Comparison of ENCODE assay signal across 8 mouse cellular contexts in the genomic region with DNA sequence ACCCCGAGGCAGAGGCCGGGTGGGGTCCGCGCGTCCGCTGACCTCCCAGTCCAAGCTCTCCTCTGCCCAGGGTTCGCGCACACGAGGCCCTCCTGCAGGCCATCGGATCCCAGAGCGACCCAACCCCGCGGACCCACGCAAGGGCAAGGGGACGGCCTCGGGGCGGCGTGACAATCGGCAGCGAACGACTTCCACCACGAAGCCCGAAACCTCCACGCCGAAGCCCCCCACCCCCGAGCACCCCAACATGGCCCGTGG. TPM values are rescaled to one million over a fixed set of nuclear protein-coding genes. Genes with fewer than 3 reads are reported as not detected.
DNase-seq lines count a peak whose midpoint lies in the region; ATAC-seq and TF ChIP-seq lines count a peak whose summit lies in the region.

No protein-coding gene starts in this region.

- peak overlapping the region; percentile 98 for H3K4me2 ChIP-seq in intestine, postnatal 0 days (replicated peaks; ENCODE audit: low read depth)
- peak overlapping the region; percentile 80 for H3K4me2 ChIP-seq in neural tube, embryonic 15.5 days

- peaks cover 43% of the 10 kb centered on the region for H3K36me3 ChIP-seq in erythroblast, embryonic 14.5 days (ENCODE audit: control insufficient read depth)
- H3K36me3 ChIP-seq in intestine, postnatal 0 days (ENCODE audit: control insufficient read depth, insufficient read depth) = no peaks in the 10 kb centered on the region
- H3K36me3 ChIP-seq in neural tube, embryonic 15.5 days = no peaks in the 10 kb centered on the region

- H3K27me3 ChIP-seq in erythroblast, embryonic 14.5 days (ENCODE audit: control insufficient read depth) = peaks cover 42% of the 10 kb centered on the region
- H3K27me3 ChIP-seq in intestine, postnatal 0 days (replicated peaks; ENCODE audit: control insufficient read depth, insufficient read depth, low read length) = peaks cover 11% of the 10 kb centered on the region; the same call in 1 of the 2 replicates
- peaks cover 19% of the 10 kb centered on the region for H3K27me3 ChIP-seq in neural tube, embryonic 15.5 days (replicated peaks)

- TF ChIP-seq POLR2A in lung, adult 2 months (IDR thresholded peaks at IDR 0.05; ENCODE audit: borderline replicate concordance, extremely low read depth, low read depth, low read length) = no peak

- no peak for DNase-seq in lung, adult 2 months
- no peak for DNase-seq in lung, postnatal 25 days (ENCODE audit: low spot score)
- DNase-seq in T-cell, adult 2 months (ENCODE audit: low spot score) = no peak
- DNase-seq in right cerebral cortex, postnatal 10 days (ENCODE audit: low spot score in 2 of 2) = no peak
- DNase-seq in urinary bladder, adult 2 months (ENCODE audit: low spot score) = no peak

- WGBS in lung, adult 2 months = 3% methylated on average over 27 of the region's 27 CpGs
- 6% methylated on average over 27 of the region's 27 CpGs for WGBS in intestine, postnatal 0 days
- 13% methylated on average over 27 of the region's 27 CpGs for WGBS in neural tube, embryonic 15.5 days

- H3K4me1 ChIP-seq in lung, adult 2 months (ENCODE audit: control insufficient read depth, insufficient read depth, low read length) = peaks cover 10% of the 10 kb centered on the region
- peaks cover 83% of the 10 kb centered on the region for H3K4me1 ChIP-seq in erythroblast, embryonic 14.5 days (ENCODE audit: control insufficient read depth)
- no peaks in the 10 kb centered on the region for H3K4me1 ChIP-seq in intestine, postnatal 0 days (replicated peaks; ENCODE audit: control insufficient read depth, insufficient read depth, low read length)
- H3K4me1 ChIP-seq in neural tube, embryonic 15.5 days = peaks cover 18% of the 10 kb centered on the region

- H3K27ac ChIP-seq in intestine, postnatal 0 days (ENCODE audit: low read depth, low read length) = peak overlapping the region; percentile 46
- H3K27ac ChIP-seq in neural tube, embryonic 15.5 days (replicated peaks) = peak overlapping the region; percentile 23; the same call in 1 of the 2 replicates

- TF ChIP-seq CTCF in lung, adult 2 months (IDR thresholded peaks at IDR 0.05; ENCODE audit: insufficient read depth, low read length) = no peak
- TF ChIP-seq CTCF in intestine, postnatal 0 days (IDR thresholded peaks at IDR 0.05; ENCODE audit: low read depth) = no peak

- H3K9me3 ChIP-seq in erythroblast, embryonic 14.5 days (ENCODE audit: control insufficient read depth, low read length) = peaks cover 4% of the 10 kb centered on the region; the same call in 1 of the 2 replicates
- no peaks in the 10 kb centered on the region for H3K9me3 ChIP-seq in intestine, postnatal 0 days (ENCODE audit: control insufficient read depth)
- H3K9me3 ChIP-seq in neural tube, embryonic 15.5 days (replicated peaks) = no peaks in the 10 kb centered on the region

- H3K9ac ChIP-seq in intestine, postnatal 0 days (ENCODE audit: low read depth, low read length) = peak overlapping the region; percentile 69
- H3K9ac ChIP-seq in neural tube, embryonic 15.5 days (replicated peaks) = peak overlapping the region; percentile 62

- H3K4me3 ChIP-seq in lung, adult 2 months (replicated peaks; ENCODE audit: extremely low read depth, low read depth, low read length) = peak overlapping the region; percentile 91
- H3K4me3 ChIP-seq in erythroblast, embryonic 14.5 days (replicated peaks) = peak overlapping the region; percentile 88
- peak overlapping the region; percentile 84 for H3K4me3 ChIP-seq in intestine, postnatal 0 days (ENCODE audit: low read depth, low read length)
- peak overlapping the region; percentile 52 for H3K4me3 ChIP-seq in neural tube, embryonic 15.5 days (replicated peaks)

- ATAC-seq in intestine, postnatal 0 days = peak; percentile 53
- ATAC-seq in neural tube, embryonic 15.5 days (ENCODE audit: low FRiP score) = peak; percentile 62; the same call in 1 of the 2 replicates

RNA-seq across cellular contexts. Expression of a gene that starts 0.3 kb away (rescaled TPM):
- polyA plus RNA-seq in lung, adult 2 months (2012; rRNA removed) = 14.9 and 18.2 TPM in 2 replicates
- 7.7 and 8.4 TPM in 2 replicates for polyA plus RNA-seq in erythroblast, embryonic 14.5 days (2012)
- 3.4 and 4.0 TPM in 2 replicates for polyA plus RNA-seq in intestine, postnatal 0 days (2015; fragmentation: Nextera tagmentation; extraction: Ambion mirVana)
- polyA plus RNA-seq in neural tube, embryonic 15.5 days (2015; fragmentation: Nextera tagmentation; extraction: Ambion mirVana) = 7.5 and 8.0 TPM in 2 replicates
- 18.5 and 19.1 TPM in 2 replicates for polyA plus RNA-seq in urinary bladder, adult 2 months (2012; rRNA removed)

RNA-seq across cellular contexts. Expression of a gene that starts 35.3 kb away (rescaled TPM):
- 21.8 and 32.1 TPM in 2 replicates for polyA plus RNA-seq in lung, adult 2 months (2012; rRNA removed)
- 1.2 and 2.7 TPM in 2 replicates for polyA plus RNA-seq in erythroblast, embryonic 14.5 days (2012)
- polyA plus RNA-seq in intestine, postnatal 0 days (2015; fragmentation: Nextera tagmentation; extraction: Ambion mirVana) = 108 and 111 TPM in 2 replicates
- 79.1 and 91.7 TPM in 2 replicates for polyA plus RNA-seq in neural tube, embryonic 15.5 days (2015; fragmentation: Nextera tagmentation; extraction: Ambion mirVana)
- 98.1 and 141 TPM in 2 replicates for polyA plus RNA-seq in urinary bladder, adult 2 months (2012; rRNA removed)

RNA-seq across cellular contexts. Expression of a gene that starts 37.3 kb away (rescaled TPM):
- polyA plus RNA-seq in lung, adult 2 months (2012; rRNA removed) = 0.91 and 31.6 TPM in 2 replicates
- polyA plus RNA-seq in erythroblast, embryonic 14.5 days (2012) = not detected in 2 replicates
- polyA plus RNA-seq in intestine, postnatal 0 days (2015; fragmentation: Nextera tagmentation; extraction: Ambion mirVana) = 0.16 and 0.27 TPM in 2 replicates
- polyA plus RNA-seq in neural tube, embryonic 15.5 days (2015; fragmentation: Nextera tagmentation; extraction: Ambion mirVana) = 39.1 and 40.9 TPM in 2 replicates
- 10.7 and 13.7 TPM in 2 replicates for polyA plus RNA-seq in urinary bladder, adult 2 months (2012; rRNA removed)
